Mouse (Mus musculus) adrenal gland, postnatal 25 days (tissue): ENCODE measurements at regions not wholly inside any gene's neighbourhood (a gene's known extent, or its start where the extent isn't known, plus 50 kb on each side); places are given as distances from the start of the nearest gene placed in this dataset.

ENCODE experiments used
- DNase-seq: peaks from one replicate; pipeline ENCODE4 v3.0.0; 2021; ENCODE audit warnings: mixed read lengths

GRCm38 (mm10) chr16:93384039-93384537 lies 219.8 kb downstream of the Setd4 start:
- DNase-seq: no peak

GRCm38 (mm10) chr16:93382945-93383344 lies 220.9 kb downstream of the Setd4 start:
- no peak for DNase-seq

GRCm38 (mm10) chr16:93380717-93381671 lies 222.9 kb downstream of the Setd4 start:
- DNase-seq: no peak

- DNase-seq: no peak
Observed at GRCm38 (mm10) chr16:93380117-93380516, 223.7 kb downstream of the Setd4 start.

- DNase-seq: no peak
Observed at GRCm38 (mm10) chr16:93379611-93380010, 224.3 kb downstream of the Setd4 start.

- DNase-seq: no peak
Observed at GRCm38 (mm10) chr16:93374669-93375068, 229.2 kb downstream of the Setd4 start.

- DNase-seq: no peak
Observed at GRCm38 (mm10) chr16:93369766-93370146, 234.1 kb downstream of the Setd4 start.

- no peak for DNase-seq
Observed at GRCm38 (mm10) chr16:93368824-93369765, 234.8 kb downstream of the Setd4 start.

GRCm38 (mm10) chr16:93367995-93368394 lies 235.9 kb downstream of the Setd4 start:
- no peak for DNase-seq

- no peak for DNase-seq
Observed at GRCm38 (mm10) chr16:93367246-93367805, 236.5 kb downstream of the Setd4 start.

GRCm38 (mm10) chr16:93366383-93366941 lies 237.4 kb downstream of the Setd4 start:
- DNase-seq: no peak

GRCm38 (mm10) chr16:93365236-93365951 lies 238.5 kb downstream of the Setd4 start:
- no peak for DNase-seq

- DNase-seq: no peak
Observed at GRCm38 (mm10) chr16:93359772-93360171, 244.1 kb downstream of the Setd4 start.

GRCm38 (mm10) chr16:93358613-93359012 lies 245.2 kb downstream of the Setd4 start:
- DNase-seq: no peak

GRCm38 (mm10) chr16:93358166-93358565 lies 245.7 kb downstream of the Setd4 start:
- DNase-seq: no peak

GRCm38 (mm10) chr16:93355204-93355899 lies 248.5 kb downstream of the Setd4 start:
- DNase-seq: no peak

- DNase-seq: no peak
Observed at GRCm38 (mm10) chr16:93353971-93354370, 249.9 kb downstream of the Setd4 start.

GRCm38 (mm10) chr16:93344555-93344954 lies 259.3 kb downstream of the Setd4 start:
- DNase-seq: no peak

GRCm38 (mm10) chr16:93342701-93343100 lies 261.2 kb downstream of the Setd4 start:
- DNase-seq: no peak

GRCm38 (mm10) chr16:93341791-93342190 lies 262.1 kb downstream of the Setd4 start:
- no peak for DNase-seq

GRCm38 (mm10) chr16:93338806-93339205 lies 265.1 kb downstream of the Setd4 start:
- DNase-seq: no peak
